Mouse (Mus musculus) heart, embryonic 12.5 days (tissue): ENCODE measurements around the gene Atf6b. TPM values are rescaled to one million over a fixed set of nuclear protein-coding genes. Genes with fewer than 3 reads are reported as not detected.

Experiments
- ATAC-seq: fragments of 200-750 bp; cut with Nextera tagmentation; 2 replicates; pipeline ENCODE4 v1.8.0; 2017; ENCODE audit warnings: moderate TSS enrichment, moderate library complexity; ENCODE audit not compliant: insufficient number of reproducible peaks, low FRiP score
- H3K27ac ChIP-seq: fragments of 300-500 bp; sonication (generic); 2 replicates; pipeline ENCODE4 v1.5.1; 2016; ENCODE audit warnings: mild to moderate bottlenecking, moderate library complexity; ENCODE audit not compliant: poor library complexity, severe bottlenecking
- H3K27me3 ChIP-seq: fragments of 300-500 bp; sonication (generic); replicated peaks from 2 replicates; pipeline ENCODE4 v1.6.1; 2016; ENCODE audit warnings: mild to moderate bottlenecking, moderate library complexity
- H3K36me3 ChIP-seq: fragments of 300-500 bp; sonication (generic); 2 replicates; pipeline ENCODE4 v1.6.1; 2016; ENCODE audit warnings: mild to moderate bottlenecking, moderate library complexity
- H3K4me1 ChIP-seq: fragments of 300-500 bp; sonication (generic); replicated peaks from 2 replicates; pipeline ENCODE4 v1.6.1; 2016; ENCODE audit warnings: mild to moderate bottlenecking
- H3K4me2 ChIP-seq: fragments of 300-500 bp; sonication (generic); 2 replicates; pipeline ENCODE4 v1.6.1; 2016; ENCODE audit warnings: mild to moderate bottlenecking, moderate library complexity
- H3K4me3 ChIP-seq: fragments of 300-500 bp; sonication (generic); 2 replicates; pipeline ENCODE4 v1.5.1; 2016; ENCODE audit warnings: mild to moderate bottlenecking
- H3K9ac ChIP-seq: fragments of 300-500 bp; sonication (generic); 2 replicates; pipeline ENCODE4 v1.6.1; 2016; ENCODE audit warnings: mild to moderate bottlenecking, moderate library complexity
- H3K9me3 ChIP-seq: fragments of 300-500 bp; sonication (generic); replicated peaks from 2 replicates; pipeline ENCODE4 v1.6.1; 2016; ENCODE audit warnings: mild to moderate bottlenecking, moderate library complexity
- WGBS: fragments of 180-500 bp; shearing (Covaris S2); methylation state at CpG from one replicate; pipeline ENCODE4 v1.1.7; 2016; 5-methylcytosine and 5-hydroxymethylcytosine counted together
- polyA plus RNA-seq: library from polyadenylated mRNA; unstranded; fragments of >200 nt; fragmentation: Nextera tagmentation; extraction: Ambion mirVana; gene quantifications from 2 replicates; pipeline ENCODE4 v1.2.1, GENCODE M21; 2016

Gene Atf6b
- polyA plus RNA-seq, 1 experiment from 2014 or later, result 67.0 TPM

- Histone ChIP-seq H3K27ac (no peak overlapping the region), H3K4me3 (no peak overlapping the region), H3K27me3 (peaks cover 9% of the 10 kb centered on the region; the same call in 1 of the 2 replicates), H3K9me3 (no peaks in the 10 kb centered on the region), H3K4me2 (no peak overlapping the region), H3K4me1 (peaks cover 12% of the 10 kb centered on the region), H3K9ac (no peak overlapping the region), H3K36me3 (no peaks in the 10 kb centered on the region)
- WGBS, result 74% methylated on average over 7 of the region's 7 CpGs
- ATAC-seq, result no peak
These were observed 7.3 kb upstream of the Atf6b start for GRCm38 (mm10) chr17:34639461-34640255.

GRCm38 (mm10) chr17:34640778-34641601 lies 6.0 kb upstream of the Atf6b start:
- Histone ChIP-seq H3K9me3 (no peaks in the 10 kb centered on the region), H3K4me2 (peak overlapping the region; percentile 18; the same call in 1 of the 2 replicates), H3K36me3 (peaks cover 4% of the 10 kb centered on the region; the same call in 1 of the 2 replicates), H3K4me1 (peaks cover 22% of the 10 kb centered on the region), H3K27me3 (peaks cover 9% of the 10 kb centered on the region; the same call in 1 of the 2 replicates), H3K27ac (peak overlapping the region; percentile 71), H3K4me3 (no peak overlapping the region), H3K9ac (0 out of 2 replicates have a peak overlapping the region, but pooled peaks have one; percentile 30)
- 17% methylated on average over 11 of the region's 11 CpGs for WGBS
- no peak for ATAC-seq

GRCm38 (mm10) chr17:34641945-34642344 lies 5.0 kb upstream of the Atf6b start:
- Histone ChIP-seq H3K4me1 (peaks cover 29% of the 10 kb centered on the region), H3K27me3 (peaks cover 8% of the 10 kb centered on the region; the same call in 1 of the 2 replicates), H3K4me3 (no peak overlapping the region), H3K4me2 (no peak overlapping the region), H3K9ac (no peak overlapping the region), H3K36me3 (peaks cover 5% of the 10 kb centered on the region; the same call in 1 of the 2 replicates), H3K9me3 (no peaks in the 10 kb centered on the region), H3K27ac (no peak overlapping the region)
- no peak for ATAC-seq
- 76% methylated on average over 3 of the region's 3 CpGs for WGBS

- ATAC-seq, result no peak
- 89% methylated on average over 4 of the region's 4 CpGs for WGBS
- Histone ChIP-seq H3K9ac (no peak overlapping the region), H3K4me2 (no peak overlapping the region), H3K27me3 (no peaks in the 10 kb centered on the region), H3K4me1 (peaks cover 38% of the 10 kb centered on the region), H3K4me3 (no peak overlapping the region), H3K27ac (no peak overlapping the region), H3K9me3 (no peaks in the 10 kb centered on the region), H3K36me3 (peaks cover 5% of the 10 kb centered on the region; the same call in 1 of the 2 replicates)
These were observed 3.6 kb upstream of the Atf6b start for GRCm38 (mm10) chr17:34643379-34643778.

GRCm38 (mm10) chr17:34643944-34644343 lies 3.0 kb upstream of the Atf6b start:
- ATAC-seq, result no peak
- H3K27ac ChIP-seq, result no peak overlapping the region
- peaks cover 38% of the 10 kb centered on the region for H3K4me1 ChIP-seq
- no peak overlapping the region for H3K9ac ChIP-seq
- no peaks in the 10 kb centered on the region for H3K27me3 ChIP-seq
- 0 out of 2 replicates have a peak overlapping the region, but pooled peaks have one; percentile 92 for H3K4me2 ChIP-seq
- H3K36me3 ChIP-seq, result peaks cover 6% of the 10 kb centered on the region; the same call in 1 of the 2 replicates
- no peak overlapping the region for H3K4me3 ChIP-seq
- H3K9me3 ChIP-seq, result no peaks in the 10 kb centered on the region
- 78% methylated on average over 10 of the region's 10 CpGs for WGBS

GRCm38 (mm10) chr17:34644608-34645007 lies 2.3 kb upstream of the Atf6b start, which contains the start of gene Fkbpl:
Gene Fkbpl (plus strand): TSS chr17:34644764.
- Histone ChIP-seq H3K9ac (peak within 1 kb of the TSS; percentile 78), H3K9me3 (no peaks in the 10 kb centered on the region), H3K27me3 (no peaks in the 10 kb centered on the region), H3K27ac (peak within 1 kb of the TSS; percentile 71), H3K36me3 (peaks cover 13% of the 10 kb centered on the region; the same call in 1 of the 2 replicates), H3K4me1 (peaks cover 38% of the 10 kb centered on the region), H3K4me3 (peak within 1 kb of the TSS; percentile 69), H3K4me2 (peak within 1 kb of the TSS; percentile 92)
- ATAC-seq, result peak; percentile 78
- 1% methylated on average over 16 of the region's 16 CpGs for WGBS

GRCm38 (mm10) chr17:34645256-34645829 lies 1.6 kb upstream of the Atf6b start:
- WGBS, result 45% methylated on average over 10 of the region's 10 CpGs
- Histone ChIP-seq H3K4me3 (peak overlapping the region; percentile 69), H3K9me3 (no peaks in the 10 kb centered on the region), H3K4me1 (peaks cover 38% of the 10 kb centered on the region), H3K9ac (peak overlapping the region; percentile 78), H3K4me2 (peak overlapping the region; percentile 92), H3K27me3 (no peaks in the 10 kb centered on the region), H3K36me3 (peaks cover 20% of the 10 kb centered on the region), H3K27ac (peak overlapping the region; percentile 71; the same call in 1 of the 2 replicates)
- no peak for ATAC-seq

- peak overlapping the region; percentile 96; the same call in 1 of the 2 replicates for H3K4me3 ChIP-seq
- H3K4me1 ChIP-seq, result peaks cover 32% of the 10 kb centered on the region
- H3K36me3 ChIP-seq, result peaks cover 27% of the 10 kb centered on the region
- 78% methylated on average over 30 of the region's 30 CpGs for WGBS
- 0 out of 2 replicates have a peak overlapping the region, but pooled peaks have one; percentile 2 for H3K27ac ChIP-seq
- H3K27me3 ChIP-seq, result no peaks in the 10 kb centered on the region
- no peak for ATAC-seq
- peak overlapping the region; percentile 92 for H3K4me2 ChIP-seq
- H3K9ac ChIP-seq, result no peak overlapping the region
- no peaks in the 10 kb centered on the region for H3K9me3 ChIP-seq
These were observed 975 bp upstream of the Atf6b start for GRCm38 (mm10) chr17:34645831-34646511.

- no peaks in the 10 kb centered on the region for H3K27me3 ChIP-seq
- 0 out of 2 replicates have a peak overlapping the region, but pooled peaks have one; percentile 14 for H3K9ac ChIP-seq
- H3K36me3 ChIP-seq, result peaks cover 50% of the 10 kb centered on the region
- H3K9me3 ChIP-seq, result no peaks in the 10 kb centered on the region
- H3K4me1 ChIP-seq, result peaks cover 26% of the 10 kb centered on the region
- H3K4me2 ChIP-seq, result peak overlapping the region; percentile 92
- WGBS, result 78% methylated on average over 16 of the region's 16 CpGs
- H3K4me3 ChIP-seq, result peak overlapping the region; percentile 96; the same call in 1 of the 2 replicates
- no peak for ATAC-seq
- H3K27ac ChIP-seq, result no peak overlapping the region
These were observed 1.4 kb downstream of the Atf6b start for GRCm38 (mm10) chr17:34648141-34648890.
